In the genomic region with DNA sequence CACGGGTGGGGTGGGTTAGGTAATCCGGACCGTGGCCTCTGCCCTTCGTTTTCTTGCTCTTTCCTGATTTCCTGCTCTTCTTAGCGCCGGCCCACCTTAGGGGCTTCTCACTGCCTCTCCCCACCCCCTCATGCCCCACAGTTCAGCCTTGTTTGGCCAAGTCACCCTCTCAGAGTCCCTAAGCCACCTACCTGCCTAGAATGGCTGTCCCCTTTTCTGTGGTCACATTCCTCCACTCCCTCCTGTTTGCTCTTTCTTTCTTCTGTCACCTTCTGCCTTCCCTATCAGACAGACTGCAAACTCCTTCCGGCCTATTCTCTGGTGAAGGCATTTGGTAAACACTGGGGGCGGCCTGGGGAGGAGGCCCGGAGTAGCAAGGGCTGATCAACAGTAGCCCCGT, we compare ENCODE assay signal across 11 mouse cellular contexts. TPM values are rescaled to one million over a fixed set of nuclear protein-coding genes. Genes with fewer than 3 reads are reported as not detected.
A peak's percentile ranks its signal among the peaks of the same experiment; 100 is the strongest.
DNase-seq lines count a peak whose midpoint lies in the region; ATAC-seq and TF ChIP-seq lines count a peak whose summit lies in the region.
"Had no signal": no experiment of that assay in that cellular context is flagged by ENCODE, and none has a peak within 500 bp of the region (broad histone marks: within the 10 kb centered on the region; RNA-seq: fewer than 3 reads in every experiment).

No protein-coding gene starts in this region.

- ATAC-seq in kidney, embryonic 16.5 days (ENCODE audit: low FRiP score, low TSS enrichment), result no peak
- no peak for ATAC-seq in stomach, embryonic 16.5 days (ENCODE audit: insufficient read depth, low FRiP score)
- ATAC-seq in granulocyte monocyte progenitor cell, adult 5-6 weeks (replicated peaks; ENCODE audit: poor library complexity, severe bottlenecking), result no peak

- peaks cover 20% of the 10 kb centered on the region for H3K27me3 ChIP-seq in kidney, embryonic 16.5 days (ENCODE audit: insufficient read depth, low read length)
- no peaks in the 10 kb centered on the region for H3K27me3 ChIP-seq in testis, adult 2 months (ENCODE audit: control insufficient read depth, insufficient read depth, low read length)
- H3K27me3 ChIP-seq in stomach, embryonic 16.5 days (ENCODE audit: control insufficient read depth, insufficient read depth, low read length), result peaks cover 16% of the 10 kb centered on the region

- peaks cover 5% of the 10 kb centered on the region; the same call in 1 of the 2 replicates for H3K4me1 ChIP-seq in kidney, embryonic 16.5 days (ENCODE audit: insufficient read depth, low read length)
- H3K4me1 ChIP-seq in testis, adult 2 months (ENCODE audit: control insufficient read depth, insufficient read depth, low read length), result peaks cover 18% of the 10 kb centered on the region
- H3K4me1 ChIP-seq in stomach, embryonic 16.5 days (ENCODE audit: control insufficient read depth, insufficient read depth, low read length), result peaks cover 4% of the 10 kb centered on the region; the same call in 1 of the 2 replicates

- no peak for TF ChIP-seq POLR2A in testis, adult 2 months (IDR thresholded peaks at IDR 0.05; ENCODE audit: control insufficient read depth, low read depth, low read length)

- 70% methylated on average over 10 of the region's 10 CpGs for WGBS in kidney, embryonic 16.5 days
- WGBS in stomach, embryonic 16.5 days, result 31% methylated on average over 10 of the region's 10 CpGs

- peak overlapping the region; percentile 34; the same call in 1 of the 2 replicates for H3K27ac ChIP-seq in kidney, embryonic 16.5 days (ENCODE audit: low read length)
- peak overlapping the region; percentile 30; the same call in 1 of the 2 replicates for H3K27ac ChIP-seq in testis, adult 2 months (ENCODE audit: control insufficient read depth, insufficient read depth, low read depth, low read length)
- H3K27ac ChIP-seq in stomach, embryonic 16.5 days (ENCODE audit: low read length), result peak overlapping the region; percentile 87
- H3K27ac ChIP-seq: layer of hippocampus, adult 2 months; limb, embryonic 10.5 days; macrophage had no signal

- H3K4me2 ChIP-seq in kidney, embryonic 16.5 days (replicated peaks; ENCODE audit: low read depth, low read length), result no peak overlapping the region
- peak overlapping the region; percentile 40 for H3K4me2 ChIP-seq in stomach, embryonic 16.5 days (ENCODE audit: low read depth, low read length)

- no peaks in the 10 kb centered on the region for H3K36me3 ChIP-seq in kidney, embryonic 16.5 days (ENCODE audit: insufficient read depth, low read length)
- no peaks in the 10 kb centered on the region for H3K36me3 ChIP-seq in testis, adult 2 months (ENCODE audit: control insufficient read depth, insufficient read depth, low read length)
- no peaks in the 10 kb centered on the region for H3K36me3 ChIP-seq in stomach, embryonic 16.5 days (ENCODE audit: control insufficient read depth, insufficient read depth, low read length)
- H3K36me3 ChIP-seq: limb, embryonic 10.5 days had no signal

- DNase-seq in adrenal gland, postnatal 10 days, result peak; percentile 0
- no peak for DNase-seq in adrenal gland, postnatal 25 days
- DNase-seq in kidney, adult 9 months, result no peak
- DNase-seq in testis, postnatal 14 days (ENCODE audit: low spot score), result no peak

- no peak overlapping the region for H3K4me3 ChIP-seq in kidney, embryonic 16.5 days (ENCODE audit: low read length)
- no peak overlapping the region for H3K4me3 ChIP-seq in testis, adult 2 months (ENCODE audit: control insufficient read depth, low read depth, low read length)
- peak overlapping the region; percentile 13; the same call in 1 of the 2 replicates for H3K4me3 ChIP-seq in stomach, embryonic 16.5 days (replicated peaks; ENCODE audit: low read length)
- H3K4me3 ChIP-seq: layer of hippocampus, adult 2 months; limb, embryonic 10.5 days had no signal

- no peak overlapping the region for H3K9ac ChIP-seq in kidney, embryonic 16.5 days (replicated peaks; ENCODE audit: low read length)
- no peak overlapping the region; the same call in 1 of the 2 replicates for H3K9ac ChIP-seq in stomach, embryonic 16.5 days (ENCODE audit: low read length)

- no peaks in the 10 kb centered on the region for H3K9me3 ChIP-seq in kidney, embryonic 16.5 days (ENCODE audit: low read length)
- no peaks in the 10 kb centered on the region for H3K9me3 ChIP-seq in stomach, embryonic 16.5 days (replicated peaks; ENCODE audit: control insufficient read depth, low read length)
- H3K9me3 ChIP-seq: limb, embryonic 10.5 days had no signal

- no peak for TF ChIP-seq CTCF in testis, adult 2 months (IDR thresholded peaks at IDR 0.05; ENCODE audit: control insufficient read depth, insufficient read depth, insufficient replicate concordance, low read depth, low read length)

RNA-seq across cellular contexts. Expression of a gene that starts 3.9 kb away (rescaled TPM):
- 1 to 10 TPM; 3.0 to 4.3 TPM for total RNA-seq in adrenal gland, postnatal 10 days (2021)
- 2.4 and 3.5 TPM in 2 replicates for total RNA-seq in adrenal gland, postnatal 25 days (2021)
- polyA plus RNA-seq in kidney, embryonic 16.5 days (2015; fragmentation: Nextera tagmentation; extraction: Ambion mirVana), result 5.9 and 6.4 TPM in 2 replicates
- polyA plus RNA-seq in testis, adult 2 months (2012; rRNA removed), result 139 and 175 TPM in 2 replicates
- 26.4 and 27.1 TPM in 2 replicates for polyA plus RNA-seq in stomach, embryonic 16.5 days (2015; fragmentation: Nextera tagmentation; extraction: Ambion mirVana)
- total RNA-seq in granulocyte monocyte progenitor cell, adult 5-6 weeks (2014; fragmentation: Nextera tagmentation), result 73.0 and 78.4 TPM in 2 replicates
- total RNA-seq in granulocyte monocyte progenitor cell, adult 5-6 weeks (2017), result 22.0 and 28.4 TPM in 2 replicates

RNA-seq across cellular contexts. Expression of a gene that starts 51.9 kb away (rescaled TPM):
- total RNA-seq in adrenal gland, postnatal 10 days (2021), result 1 to 10 TPM; 2.2 to 3.7 TPM
- 2.1 and 2.9 TPM in 2 replicates for total RNA-seq in adrenal gland, postnatal 25 days (2021)
- 3.4 and 3.7 TPM in 2 replicates for polyA plus RNA-seq in kidney, embryonic 16.5 days (2015; fragmentation: Nextera tagmentation; extraction: Ambion mirVana)
- 6.9 and 10.7 TPM in 2 replicates for polyA plus RNA-seq in testis, adult 2 months (2012; rRNA removed)
- polyA plus RNA-seq in stomach, embryonic 16.5 days (2015; fragmentation: Nextera tagmentation; extraction: Ambion mirVana), result 2.9 and 3.1 TPM in 2 replicates
- total RNA-seq in granulocyte monocyte progenitor cell, adult 5-6 weeks (2014; fragmentation: Nextera tagmentation), result 5.4 and 8.7 TPM in 2 replicates
- total RNA-seq in granulocyte monocyte progenitor cell, adult 5-6 weeks (2017), result 4.4 and 6.8 TPM in 2 replicates

Comparison
In these comparisons a context has a peak if more than half of its experiments do, and no peak if none do; other contexts are left out.
1. H3K27ac ChIP-seq: peak in every context shown above with its lines; median percentile 87 in stomach, embryonic 16.5 days; 34 in kidney, embryonic 16.5 days; 30 in testis, adult 2 months.